Mouse (Mus musculus) CH12.LX (cell line): ENCODE data around the gene Slc25a14.

Experiments
- CHD2 ChIP-seq: IDR thresholded peaks from 2 replicates; pipeline ENCODE4 v1.6.1; 2011; ENCODE audit warnings: low read length, improper control_type of control experiment
- CTCF ChIP-seq, 2 experiments: IDR thresholded peaks in 1 of 2; conservative IDR thresholded peaks in 1 of 2; 2 replicates each; pipeline ENCODE4 v1.5.1; 2011 to 2012; ENCODE audit warnings: low read depth in 2 of 2, low read length in 2 of 2, improper control_type of control experiment in 1 of 2, inconsistent platforms in 1 of 2, mild to moderate bottlenecking in 1 of 2, moderate library complexity in 1 of 2
- EP300 ChIP-seq: IDR thresholded peaks from 2 replicates; pipeline ENCODE4 v1.6.1; 2011; ENCODE audit warnings: low read length, improper control_type of control experiment
- GABPA ChIP-seq: IDR thresholded peaks from 2 replicates; pipeline ENCODE4 v1.6.1; 2012; ENCODE audit warnings: low read depth, low read length, improper control_type of control experiment, inconsistent platforms; ENCODE audit not compliant: insufficient replicate concordance
- MAFK ChIP-seq: IDR thresholded peaks from 2 replicates; pipeline ENCODE4 v1.6.1; 2011; ENCODE audit warnings: low read length, improper control_type of control experiment; ENCODE audit not compliant: insufficient replicate concordance
- MAX ChIP-seq: IDR thresholded peaks from 2 replicates; pipeline ENCODE4 v1.6.1; 2011; ENCODE audit warnings: low read length, improper control_type of control experiment
- MAZ ChIP-seq: IDR thresholded peaks from 2 replicates; pipeline ENCODE4 v1.6.1; 2012; ENCODE audit warnings: low read depth, mild to moderate bottlenecking, inconsistent platforms, low read length, improper control_type of control experiment, moderate library complexity
- MYC ChIP-seq: IDR thresholded peaks from 2 replicates; pipeline ENCODE4 v1.6.1; 2011; ENCODE audit warnings: low read depth, mild to moderate bottlenecking, improper control_type of control experiment, low read length
- POLR2A ChIP-seq: IDR thresholded peaks from 2 replicates; pipeline ENCODE4 v1.6.1; 2011; ENCODE audit warnings: low read depth, mild to moderate bottlenecking, improper control_type of control experiment, low read length
- POLR2AphosphoS2 ChIP-seq: IDR thresholded peaks from 2 replicates; pipeline ENCODE4 v1.6.1; 2011; ENCODE audit warnings: low read depth, low read length, improper control_type of control experiment
- ZKSCAN1 ChIP-seq: IDR thresholded peaks from 2 replicates; pipeline ENCODE4 v1.6.1; 2012; ENCODE audit warnings: low read depth, inconsistent platforms, low read length, improper control_type of control experiment, borderline replicate concordance
- ZNF384 ChIP-seq: IDR thresholded peaks from 2 replicates; pipeline ENCODE4 v1.6.1; 2012; ENCODE audit warnings: low read depth, low read length, improper control_type of control experiment, inconsistent platforms

DNA sequence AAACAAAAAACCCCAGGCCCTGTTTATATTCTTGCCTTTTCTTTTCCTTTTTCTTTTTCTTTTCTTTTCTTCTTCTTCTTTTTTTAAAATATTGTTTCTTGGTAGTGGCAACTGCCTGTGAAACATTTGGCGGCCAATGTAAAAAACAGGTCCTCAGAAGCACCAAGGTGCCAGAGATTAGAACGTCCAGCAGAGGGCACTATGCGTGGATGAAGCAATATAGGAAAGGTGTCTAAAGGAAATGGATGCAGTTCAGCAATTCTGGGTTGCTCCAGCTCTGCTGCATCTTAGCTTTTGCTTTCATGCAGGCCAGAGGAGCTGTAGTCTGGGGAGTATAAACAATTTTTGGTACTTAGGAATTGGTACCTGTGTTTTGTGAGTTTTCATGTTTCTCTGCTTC lies 60.2 kb downstream of the Slc25a14 start:
- no peak for TF ChIP-seq POLR2A
- TF ChIP-seq CTCF (conservative IDR thresholded peaks at IDR 0.05 in 1 of 2, IDR thresholded peaks at IDR 0.05 in 1 of 2; ENCODE audit: low read depth in 2 of 2, low read length in 2 of 2): peak; percentile 29 to 67; a peak in 2 of 4 replicates
- TF ChIP-seq MAZ: no peak
- no peak for TF ChIP-seq MAX
- TF ChIP-seq CHD2: no peak
- no peak for TF ChIP-seq MAFK
- no peak for TF ChIP-seq EP300
- TF ChIP-seq ZNF384: no peak
- TF ChIP-seq ZKSCAN1: no peak
- no peak for TF ChIP-seq MYC
- no peak for TF ChIP-seq POLR2AphosphoS2
- TF ChIP-seq GABPA: no peak
